Mouse (Mus musculus): ENCODE measurements around the gene Oas3. TPM values are rescaled to one million over a fixed set of nuclear protein-coding genes. Genes with fewer than 3 reads are reported as not detected.

Oas3 gene
- polyA plus RNA-seq (2012; rRNA removed) (0.18 and 0.31 TPM in 2 replicates), polyA plus RNA-seq (2014; fragmentation: Nextera tagmentation; extraction: Ambion mirVana) (0.03 and 0.23 TPM in 2 replicates)

DNA sequence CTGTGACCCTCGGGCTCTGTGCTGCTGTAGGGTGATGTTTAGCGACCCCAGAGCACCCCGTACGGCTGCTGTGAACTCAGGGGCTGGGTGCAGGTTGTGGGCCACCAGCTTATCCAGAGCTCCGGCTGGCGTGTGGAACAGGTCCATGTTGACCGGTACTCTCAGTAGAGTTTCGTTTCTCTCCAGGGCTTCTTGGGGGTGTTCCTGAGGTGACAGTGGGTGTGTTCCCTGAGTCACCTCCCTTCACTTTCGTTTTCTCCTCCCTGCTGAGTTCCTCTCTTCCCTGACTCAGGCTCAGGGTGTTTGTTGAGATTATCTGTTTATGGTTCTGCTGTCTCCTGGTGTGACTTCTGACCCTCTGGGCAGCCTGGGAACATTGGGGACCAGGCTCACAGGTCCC lies at the start of gene Oas3:
Oas3 (minus strand) TSS at position 184 of the 400 bp plus-strand sequence.
- H3K4me1 ChIP-seq (replicated peaks; ENCODE audit: control insufficient read depth in 2 of 2, insufficient read depth in 2 of 2, low read length in 1 of 2), result peaks cover 0 to 7% of the 10 kb centered on the region in 2 experiments; a peak in 2 of 4 replicates
- H3K9me3 ChIP-seq (ENCODE audit: control insufficient read depth, low read length), result no peaks in the 10 kb centered on the region
- ATAC-seq (ENCODE audit: insufficient read depth) (no peak), DNase-seq (ENCODE audit: low read depth in 3 of 3, low spot score in 3 of 3) (no peak)
- H3K36me3 ChIP-seq (replicated peaks; ENCODE audit: control insufficient read depth, insufficient read depth, low read depth), result no peaks in the 10 kb centered on the region
- no peak within 1 kb of the TSS; the same call in 1 of the 2 replicates for H3K4me2 ChIP-seq (ENCODE audit: low read depth)
- TF ChIP-seq CTCF (IDR thresholded peaks at IDR 0.05; ENCODE audit: low read depth) (no peak), EP300 (IDR thresholded peaks at IDR 0.05; ENCODE audit: low read depth) (no peak)
- H3K9ac ChIP-seq (replicated peaks), result no peak within 1 kb of the TSS
- H3K4me3 ChIP-seq (ENCODE audit: insufficient read depth in 1 of 2, low read depth in 2 of 2, low read length in 2 of 2), result no peak within 1 kb of the TSS
- H3K27me3 ChIP-seq (ENCODE audit: control insufficient read depth, insufficient read depth, low read length), result no peaks in the 10 kb centered on the region
- 49% methylated on average over 9 of the region's 9 CpGs for WGBS (ENCODE audit: insufficient replicate concordance)
- no peak within 1 kb of the TSS for H3K27ac ChIP-seq

DNA sequence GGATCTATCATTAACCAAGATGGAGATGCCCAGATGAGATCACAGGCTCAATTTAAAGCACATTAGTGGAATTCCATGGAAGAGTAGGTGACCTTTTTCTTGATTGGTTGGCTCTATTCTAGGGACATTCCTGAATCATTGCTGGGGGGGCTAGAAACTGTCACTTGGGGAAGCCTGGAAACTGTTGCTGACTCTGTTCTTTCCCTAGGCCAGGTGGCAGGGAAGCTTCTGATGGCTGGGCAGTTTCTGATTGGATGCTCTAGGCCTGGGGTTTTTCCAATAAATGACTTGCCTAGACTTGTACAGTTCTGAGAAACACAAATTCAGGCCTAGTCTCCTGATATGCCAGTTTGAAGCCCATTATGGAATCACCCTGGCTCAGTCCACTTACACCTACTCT lies 41.5 kb upstream of the Oas3 start:
- DNase-seq (ENCODE audit: low read depth in 3 of 3, low spot score in 3 of 3) (no peak), ATAC-seq (ENCODE audit: insufficient read depth) (no peak)

DNA sequence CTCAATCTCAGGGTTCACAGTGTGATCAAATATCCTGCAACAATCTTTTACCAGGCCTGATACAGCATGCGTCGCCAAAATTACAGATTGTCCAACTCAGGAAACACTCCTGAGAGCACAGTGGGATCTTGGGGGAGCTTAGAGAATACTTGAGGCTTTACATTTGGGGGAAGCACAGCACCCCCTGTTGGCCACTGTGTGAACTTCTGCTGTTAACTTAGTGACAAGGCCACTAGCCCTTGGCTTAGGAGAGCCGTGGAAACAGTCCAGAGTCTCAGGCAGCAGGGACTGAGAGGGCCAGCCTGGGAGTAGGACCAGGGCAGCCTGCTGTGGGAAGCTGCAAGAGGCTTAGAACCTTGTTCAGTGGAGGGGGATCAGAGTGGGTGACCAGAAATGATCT lies 38.5 kb upstream of the Oas3 start:
- Histone ChIP-seq H3K9ac (replicated peaks) (no peak overlapping the region), H3K4me1 (replicated peaks; ENCODE audit: control insufficient read depth in 2 of 2, insufficient read depth in 2 of 2, low read length in 1 of 2) (peaks cover 0 to 5% of the 10 kb centered on the region in 2 experiments; a peak in 1 of 4 replicates), H3K36me3 (replicated peaks; ENCODE audit: control insufficient read depth, insufficient read depth, low read depth) (no peaks in the 10 kb centered on the region), H3K9me3 (ENCODE audit: control insufficient read depth, low read length) (no peaks in the 10 kb centered on the region), H3K4me2 (ENCODE audit: low read depth) (no peak overlapping the region), H3K27ac (no peak overlapping the region), H3K27me3 (ENCODE audit: control insufficient read depth, insufficient read depth, low read length) (no peaks in the 10 kb centered on the region), H3K4me3 (ENCODE audit: insufficient read depth in 1 of 2, low read depth in 2 of 2, low read length in 2 of 2) (no peak overlapping the region)
- DNase-seq (ENCODE audit: low read depth in 3 of 3, low spot score in 3 of 3), result peak in 1 of 3 experiments; percentile 22
- no peak for ATAC-seq (ENCODE audit: insufficient read depth)
- TF ChIP-seq EP300 (IDR thresholded peaks at IDR 0.05; ENCODE audit: low read depth) (no peak), CTCF (IDR thresholded peaks at IDR 0.05; ENCODE audit: low read depth) (peak; percentile 81)
- 49% methylated on average over 3 of the region's 3 CpGs for WGBS (ENCODE audit: insufficient replicate concordance)

More for the DNA sequence above, 41.5 kb upstream of the Oas3 start:
- H3K4me2 ChIP-seq (ENCODE audit: low read depth), result no peak overlapping the region
- H3K27ac ChIP-seq, result no peak overlapping the region
- no peaks in the 10 kb centered on the region for H3K27me3 ChIP-seq (ENCODE audit: control insufficient read depth, insufficient read depth, low read length)
- no peak for TF ChIP-seq CTCF (IDR thresholded peaks at IDR 0.05; ENCODE audit: low read depth)
- no peak for TF ChIP-seq EP300 (IDR thresholded peaks at IDR 0.05; ENCODE audit: low read depth)
- no peak overlapping the region for H3K4me3 ChIP-seq (ENCODE audit: insufficient read depth in 1 of 2, low read depth in 2 of 2, low read length in 2 of 2)
- H3K4me1 ChIP-seq (replicated peaks; ENCODE audit: control insufficient read depth in 2 of 2, insufficient read depth in 2 of 2, low read length in 1 of 2), result no peaks in the 10 kb centered on the region
- no peaks in the 10 kb centered on the region for H3K36me3 ChIP-seq (replicated peaks; ENCODE audit: control insufficient read depth, insufficient read depth, low read depth)
- H3K9ac ChIP-seq (replicated peaks), result no peak overlapping the region
- H3K9me3 ChIP-seq (ENCODE audit: control insufficient read depth, low read length), result no peaks in the 10 kb centered on the region

DNA sequence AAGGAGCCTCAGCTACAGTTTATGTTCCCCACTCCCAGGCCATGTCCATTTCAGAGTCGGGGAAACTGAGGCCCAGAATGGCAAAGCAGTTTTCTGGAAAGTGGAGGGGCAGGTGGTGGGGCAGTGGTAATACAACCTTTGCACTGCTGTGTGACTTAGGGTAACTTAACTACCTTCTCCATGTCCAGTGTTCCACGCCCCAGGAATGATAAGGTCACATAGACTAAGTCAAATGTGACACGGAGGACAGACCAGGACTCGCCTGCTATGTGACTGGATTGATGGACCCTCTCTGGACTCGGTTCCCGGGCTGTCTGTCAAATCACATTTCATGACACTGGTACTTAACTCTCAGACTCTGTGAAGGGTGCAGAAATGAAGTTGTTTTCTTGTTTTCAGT lies 35.6 kb upstream of the Oas3 start:
- H3K9me3 ChIP-seq (ENCODE audit: control insufficient read depth, low read length), result no peaks in the 10 kb centered on the region
- H3K4me2 ChIP-seq (ENCODE audit: low read depth), result peak overlapping the region; percentile 81
- no peaks in the 10 kb centered on the region for H3K27me3 ChIP-seq (ENCODE audit: control insufficient read depth, insufficient read depth, low read length)
- peak overlapping the region; percentile 78 for H3K9ac ChIP-seq (replicated peaks)
- H3K4me3 ChIP-seq (ENCODE audit: insufficient read depth in 1 of 2, low read depth in 2 of 2, low read length in 2 of 2), result peak overlapping the region; percentile 77 to 99
- 47% methylated on average over 6 of the region's 6 CpGs for WGBS (ENCODE audit: insufficient replicate concordance)
- ATAC-seq (ENCODE audit: insufficient read depth), result no peak
- H3K4me1 ChIP-seq (replicated peaks; ENCODE audit: control insufficient read depth in 2 of 2, insufficient read depth in 2 of 2, low read length in 1 of 2), result peaks cover 0 to 5% of the 10 kb centered on the region in 2 experiments; a peak in 1 of 4 replicates
- H3K36me3 ChIP-seq (replicated peaks; ENCODE audit: control insufficient read depth, insufficient read depth, low read depth), result no peaks in the 10 kb centered on the region
- no peak overlapping the region for H3K27ac ChIP-seq
- TF ChIP-seq EP300 (IDR thresholded peaks at IDR 0.05; ENCODE audit: low read depth) (no peak), CTCF (IDR thresholded peaks at IDR 0.05; ENCODE audit: low read depth) (no peak)
- no peak for DNase-seq (ENCODE audit: low read depth in 3 of 3, low spot score in 3 of 3)

DNA sequence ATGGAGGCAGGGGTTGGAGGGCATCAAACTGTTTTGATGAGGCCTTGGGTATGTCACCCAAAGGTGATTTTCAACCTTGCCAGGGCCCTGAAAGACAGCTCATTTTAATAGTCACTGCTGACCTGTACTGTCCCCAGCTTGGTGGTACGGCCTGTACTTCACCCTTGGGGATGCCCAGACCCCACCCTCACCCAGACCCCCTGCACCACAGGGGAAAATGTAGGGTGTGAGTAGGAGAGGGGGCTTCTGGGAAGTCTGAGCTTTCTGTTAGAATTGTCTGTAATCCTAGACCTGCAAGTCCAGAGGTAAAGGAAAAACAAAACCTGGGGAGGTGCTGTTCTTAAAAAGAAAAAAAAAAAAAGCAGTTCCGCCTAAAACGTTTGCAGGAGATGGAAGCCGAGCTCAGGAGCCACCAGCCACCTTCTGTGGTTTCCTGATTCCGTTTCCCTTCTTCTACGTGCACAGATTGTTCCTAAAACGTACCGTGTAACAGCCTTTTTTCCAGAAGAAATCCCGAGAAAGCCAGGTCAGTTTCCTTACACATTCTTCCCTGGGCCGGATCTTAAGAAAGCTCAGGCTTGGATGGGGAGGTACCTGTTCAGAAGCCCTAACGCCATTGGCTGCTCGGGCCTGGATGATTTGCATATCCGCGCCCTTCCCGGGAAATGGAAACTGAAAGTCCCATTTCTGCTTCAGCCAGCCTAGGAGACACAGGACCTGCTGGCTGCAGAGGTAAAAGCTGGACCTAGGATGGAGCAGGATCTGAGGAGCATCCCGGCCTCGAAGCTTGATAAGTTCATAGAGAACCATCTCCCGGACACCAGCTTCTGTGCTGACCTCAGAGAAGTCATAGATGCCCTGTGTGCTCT lies 34.7 kb upstream of the Oas3 start, which contains the start of gene Oas1c:
Oas1c (minus strand) TSS at position 564 of the 869 bp plus-strand sequence.
- TF ChIP-seq EP300 (IDR thresholded peaks at IDR 0.05; ENCODE audit: low read depth) (no peak), CTCF (IDR thresholded peaks at IDR 0.05; ENCODE audit: low read depth) (no peak)
- Histone ChIP-seq H3K4me2 (ENCODE audit: low read depth) (peak within 1 kb of the TSS; percentile 81), H3K27ac (no peak within 1 kb of the TSS), H3K4me1 (replicated peaks; ENCODE audit: control insufficient read depth in 2 of 2, insufficient read depth in 2 of 2, low read length in 1 of 2) (peaks cover 0 to 5% of the 10 kb centered on the region in 2 experiments; a peak in 1 of 4 replicates), H3K9me3 (ENCODE audit: control insufficient read depth, low read length) (no peaks in the 10 kb centered on the region), H3K9ac (replicated peaks) (peak within 1 kb of the TSS; percentile 78), H3K4me3 (ENCODE audit: insufficient read depth in 1 of 2, low read depth in 2 of 2, low read length in 2 of 2) (peak within 1 kb of the TSS; percentile 77 to 99), H3K27me3 (ENCODE audit: control insufficient read depth, insufficient read depth, low read length) (no peaks in the 10 kb centered on the region), H3K36me3 (replicated peaks; ENCODE audit: control insufficient read depth, insufficient read depth, low read depth) (no peaks in the 10 kb centered on the region)
- peak; percentile 70 to 77 (median 72) for DNase-seq (ENCODE audit: low read depth in 3 of 3, low spot score in 3 of 3)
- peak; percentile 77 for ATAC-seq (ENCODE audit: insufficient read depth)
- WGBS (ENCODE audit: insufficient replicate concordance), result 6% methylated on average over 18 of the region's 18 CpGs
